Mouse (Mus musculus) neural tube, embryonic 14.5 days (tissue): ENCODE data around the gene Gm2a. TPM values are rescaled to one million over a fixed set of nuclear protein-coding genes. Genes with fewer than 3 reads are reported as not detected.
A peak's percentile ranks its signal among the peaks of the same experiment; 100 is the strongest.

Experiments
- ATAC-seq: fragments of 200-750 bp; cut with Nextera tagmentation; 2 replicates; pipeline ENCODE4 v1.8.0; 2017; ENCODE audit warnings: low read depth, mild to moderate bottlenecking, moderate TSS enrichment, moderate library complexity
- H3K27ac ChIP-seq: fragments of 300-500 bp; sonication (generic); 2 replicates; pipeline ENCODE4 v1.5.1; 2014; ENCODE audit warnings: low read depth, mild to moderate bottlenecking, control low read depth, low read length, moderate library complexity, mixed read lengths
- H3K27me3 ChIP-seq: fragments of 300-500 bp; sonication (generic); 2 replicates; pipeline ENCODE4 v1.6.1; 2014; ENCODE audit warnings: low read length; ENCODE audit not compliant: control insufficient read depth, insufficient read depth
- H3K36me3 ChIP-seq: fragments of 300-500 bp; sonication (generic); 2 replicates; pipeline ENCODE4 v1.6.1; 2014; ENCODE audit warnings: low read length, mixed read lengths; ENCODE audit not compliant: control insufficient read depth, insufficient read depth
- H3K4me1 ChIP-seq: fragments of 300-500 bp; sonication (generic); 2 replicates; pipeline ENCODE4 v1.6.1; 2014; ENCODE audit warnings: low read length; ENCODE audit not compliant: control insufficient read depth, insufficient read depth
- H3K4me2 ChIP-seq: fragments of 300-500 bp; sonication (generic); 2 replicates; pipeline ENCODE4 v1.6.1; 2014; ENCODE audit warnings: mild to moderate bottlenecking, low read depth, low read length, control low read depth
- H3K4me3 ChIP-seq: fragments of 300-500 bp; sonication (generic); 2 replicates; pipeline ENCODE4 v1.5.1; 2014; ENCODE audit warnings: low read depth, low read length, control low read depth, mixed read lengths
- H3K9ac ChIP-seq: fragments of 300-500 bp; sonication (generic); replicated peaks from 2 replicates; pipeline ENCODE4 v1.6.1; 2014; ENCODE audit warnings: low read depth, mild to moderate bottlenecking, control low read depth, low read length, mixed read lengths
- H3K9me3 ChIP-seq: fragments of 300-500 bp; sonication (generic); 2 replicates; pipeline ENCODE4 v1.6.1; 2016; ENCODE audit warnings: low read length; ENCODE audit not compliant: control insufficient read depth
- WGBS: fragments of 180-500 bp; shearing (Covaris S2); extraction: QIAGEN DNeasy Blood & Tissue Kit; methylation state at CpG from one replicate; pipeline ENCODE4 v1.1.7; 2014; 5-methylcytosine and 5-hydroxymethylcytosine counted together
- polyA plus RNA-seq: library from polyadenylated mRNA; unstranded; fragments of >200 nt; fragmentation: Nextera tagmentation; extraction: Ambion mirVana; gene quantifications from 2 replicates; pipeline ENCODE4 v1.2.1, GENCODE M21; 2014

Gm2a gene
- polyA plus RNA-seq, 1 experiment from 2014 or later = 32.5 TPM

- ATAC-seq = no peak
- Histone ChIP-seq H3K27me3 (no peaks in the 10 kb centered on the region), H3K9me3 (no peaks in the 10 kb centered on the region), H3K36me3 (no peaks in the 10 kb centered on the region), H3K4me1 (peaks cover 3% of the 10 kb centered on the region; the same call in 1 of the 2 replicates), H3K27ac (no peak overlapping the region), H3K4me3 (no peak overlapping the region), H3K4me2 (no peak overlapping the region), H3K9ac (no peak overlapping the region)
- WGBS = 82% methylated on average over 10 of the region's 10 CpGs
Measured at GRCm38 (mm10) chr11:55073191-55073590, 24.7 kb upstream of the Gm2a start.

GRCm38 (mm10) chr11:55075602-55076001 is 22.3 kb upstream of the Gm2a start:
- ATAC-seq = no peak
- no peaks in the 10 kb centered on the region for H3K27me3 ChIP-seq
- no peaks in the 10 kb centered on the region for H3K36me3 ChIP-seq
- no peak overlapping the region for H3K9ac ChIP-seq
- H3K4me2 ChIP-seq = no peak overlapping the region
- H3K4me1 ChIP-seq = peaks cover 5% of the 10 kb centered on the region; the same call in 1 of the 2 replicates
- no peaks in the 10 kb centered on the region for H3K9me3 ChIP-seq
- H3K27ac ChIP-seq = no peak overlapping the region
- 59% methylated on average over 2 of the region's 2 CpGs for WGBS
- no peak overlapping the region for H3K4me3 ChIP-seq

- H3K27me3 ChIP-seq = no peaks in the 10 kb centered on the region
- H3K9me3 ChIP-seq = no peaks in the 10 kb centered on the region
- H3K36me3 ChIP-seq = no peaks in the 10 kb centered on the region
- peaks cover 5% of the 10 kb centered on the region; the same call in 1 of the 2 replicates for H3K4me1 ChIP-seq
- WGBS = 91% methylated on average over 5 of the region's 5 CpGs
- no peak overlapping the region for H3K4me2 ChIP-seq
- H3K9ac ChIP-seq = no peak overlapping the region
- ATAC-seq = no peak
- no peak overlapping the region for H3K4me3 ChIP-seq
- no peak overlapping the region for H3K27ac ChIP-seq
Measured at GRCm38 (mm10) chr11:55076234-55076633, 21.7 kb upstream of the Gm2a start.

GRCm38 (mm10) chr11:55077331-55078231 is 20.3 kb upstream of the Gm2a start, which contains the start of gene Ccdc69:
Gene Ccdc69 (minus strand): TSS chr11:55078131.
- Histone ChIP-seq H3K36me3 (no peaks in the 10 kb centered on the region), H3K27ac (no peak within 1 kb of the TSS), H3K27me3 (no peaks in the 10 kb centered on the region), H3K9ac (peak within 1 kb of the TSS; percentile 51), H3K4me3 (peak within 1 kb of the TSS; percentile 33), H3K4me1 (peaks cover 5% of the 10 kb centered on the region; the same call in 1 of the 2 replicates), H3K4me2 (peak within 1 kb of the TSS; percentile 83), H3K9me3 (no peaks in the 10 kb centered on the region)
- peak; percentile 72 for ATAC-seq
- WGBS = 1% methylated on average over 50 of the region's 50 CpGs

GRCm38 (mm10) chr11:55078502-55078901 is 19.4 kb upstream of the Gm2a start:
- Histone ChIP-seq H3K4me1 (peaks cover 5% of the 10 kb centered on the region; the same call in 1 of the 2 replicates), H3K27ac (no peak overlapping the region), H3K9ac (no peak overlapping the region), H3K4me3 (no peak overlapping the region), H3K4me2 (peak overlapping the region; percentile 83; the same call in 1 of the 2 replicates), H3K36me3 (no peaks in the 10 kb centered on the region), H3K27me3 (no peaks in the 10 kb centered on the region), H3K9me3 (no peaks in the 10 kb centered on the region)
- no peak for ATAC-seq
- 51% methylated on average over 3 of the region's 3 CpGs for WGBS

- H3K4me1 ChIP-seq = peaks cover 5% of the 10 kb centered on the region; the same call in 1 of the 2 replicates
Measured at GRCm38 (mm10) chr11:55079180-55079579, 18.7 kb upstream of the Gm2a start.

GRCm38 (mm10) chr11:55081206-55081605 is 16.7 kb upstream of the Gm2a start:
- Histone ChIP-seq H3K4me3 (no peak overlapping the region), H3K9ac (no peak overlapping the region), H3K4me2 (no peak overlapping the region), H3K9me3 (no peaks in the 10 kb centered on the region), H3K27ac (no peak overlapping the region), H3K27me3 (no peaks in the 10 kb centered on the region), H3K4me1 (peaks cover 5% of the 10 kb centered on the region; the same call in 1 of the 2 replicates), H3K36me3 (no peaks in the 10 kb centered on the region)
- 95% methylated on average over 9 of the region's 9 CpGs for WGBS
- no peak for ATAC-seq

More at GRCm38 (mm10) chr11:55079180-55079579, 18.7 kb upstream of the Gm2a start:
- 67% methylated on average over 4 of the region's 4 CpGs for WGBS
- Histone ChIP-seq H3K27me3 (no peaks in the 10 kb centered on the region), H3K9me3 (no peaks in the 10 kb centered on the region), H3K4me3 (no peak overlapping the region), H3K9ac (no peak overlapping the region), H3K27ac (no peak overlapping the region), H3K36me3 (no peaks in the 10 kb centered on the region), H3K4me2 (no peak overlapping the region)
- ATAC-seq = no peak

- H3K4me2 ChIP-seq = no peak overlapping the region
- H3K4me1 ChIP-seq = no peaks in the 10 kb centered on the region
- 76% methylated on average over 4 of the region's 4 CpGs for WGBS
- no peak overlapping the region for H3K4me3 ChIP-seq
- no peak for ATAC-seq
- H3K27ac ChIP-seq = no peak overlapping the region
- no peaks in the 10 kb centered on the region for H3K27me3 ChIP-seq
- H3K36me3 ChIP-seq = no peaks in the 10 kb centered on the region
- H3K9ac ChIP-seq = no peak overlapping the region
- no peaks in the 10 kb centered on the region for H3K9me3 ChIP-seq
Measured at GRCm38 (mm10) chr11:55084629-55085028, 13.3 kb upstream of the Gm2a start.

GRCm38 (mm10) chr11:55085396-55085795 is 12.5 kb upstream of the Gm2a start:
- 71% methylated on average over 5 of the region's 5 CpGs for WGBS

More at GRCm38 (mm10) chr11:55085396-55085795, 12.5 kb upstream of the Gm2a start:
- Histone ChIP-seq H3K4me3 (no peak overlapping the region), H3K36me3 (no peaks in the 10 kb centered on the region), H3K9me3 (no peaks in the 10 kb centered on the region), H3K4me2 (no peak overlapping the region), H3K4me1 (no peaks in the 10 kb centered on the region), H3K9ac (no peak overlapping the region), H3K27me3 (no peaks in the 10 kb centered on the region), H3K27ac (no peak overlapping the region)
- ATAC-seq = no peak
